25 mouse cellular contexts compared by ENCODE assay signal in the genomic region with DNA sequence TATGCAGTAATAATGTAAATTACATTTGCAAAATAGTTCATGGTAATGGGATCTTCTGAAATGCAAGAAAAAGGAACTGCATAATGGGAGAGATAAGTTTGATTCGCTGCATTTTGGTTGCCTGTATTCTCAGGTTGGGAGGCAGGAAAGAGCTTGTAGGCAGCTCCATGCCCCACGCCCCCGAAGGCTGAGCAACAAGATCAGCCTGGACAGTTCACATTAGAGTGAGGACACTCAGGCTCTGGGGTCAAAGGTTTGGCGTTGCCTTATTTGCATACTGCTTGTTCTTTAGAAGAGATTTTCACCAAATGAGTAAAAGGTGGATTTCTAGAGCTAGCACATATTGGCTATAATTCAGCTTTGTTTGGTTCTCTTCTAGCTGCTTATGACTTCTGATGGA.
DNase-seq lines count a peak whose midpoint lies in the region; ATAC-seq and TF ChIP-seq lines count a peak whose summit lies in the region.
"Had no signal": no experiment of that assay in that cellular context is flagged by ENCODE, and none has a peak within 500 bp of the region (broad histone marks: within the 10 kb centered on the region; RNA-seq: fewer than 3 reads in every experiment).

No protein-coding gene starts in this region.

- DNase-seq in heart, adult 11 months: peak; percentile 81
- no peak for DNase-seq in heart, postnatal 10 days
- peak; percentile 66 for DNase-seq in kidney, adult 2 months
- DNase-seq in liver, adult 2 months (ENCODE audit: extremely low read depth, low read depth, low spot score): peak; percentile 30
- no peak for DNase-seq in adrenal gland, postnatal 25 days
- DNase-seq: adrenal gland, adult 8-10 months; adrenal gland, postnatal 36 days; cerebellum, adult 2 months; cerebellum, adult 9-11 months; cerebellum, postnatal 25 days; gastrocnemius, postnatal 25 days; heart, adult 2 months had no signal

- TF ChIP-seq CTCF in kidney, adult 2 months (conservative IDR thresholded peaks at IDR 0.05; ENCODE audit: insufficient read depth, insufficient read length, low read depth, low read length): no peak
- no peak for TF ChIP-seq CTCF in liver, adult 2 months (IDR thresholded peaks at IDR 0.05; ENCODE audit: low read depth, low read length)
- TF ChIP-seq CTCF in intestine, postnatal 0 days (IDR thresholded peaks at IDR 0.05; ENCODE audit: low read depth): no peak

- no peak overlapping the region for H3K27ac ChIP-seq in kidney, adult 2 months (ENCODE audit: insufficient read depth, low read depth, low read length)
- no peak overlapping the region for H3K27ac ChIP-seq in kidney, embryonic 16.5 days (ENCODE audit: low read length)
- H3K27ac ChIP-seq in liver, adult 2 months (replicated peaks; ENCODE audit: insufficient read depth, low read depth, low read length): no peak overlapping the region
- no peak overlapping the region for H3K27ac ChIP-seq in liver, embryonic 12.5 days
- H3K27ac ChIP-seq in intestine, postnatal 0 days (ENCODE audit: low read depth, low read length): no peak overlapping the region
- H3K27ac ChIP-seq: embryonic facial prominence, embryonic 10.5 days; embryonic facial prominence, embryonic 13.5 days; forebrain, embryonic 12.5 days; forebrain, embryonic 15.5 days; heart, adult 2 months; heart, embryonic 10.5 days; heart, embryonic 13.5 days; hindbrain, embryonic 12.5 days; hindbrain, embryonic 15.5 days had no signal

- H3K27me3 ChIP-seq in kidney, adult 2 months (replicated peaks; ENCODE audit: control insufficient read depth, insufficient read depth, low read length): no peaks in the 10 kb centered on the region
- H3K27me3 ChIP-seq in kidney, embryonic 16.5 days (ENCODE audit: insufficient read depth, low read length): no peaks in the 10 kb centered on the region
- no peaks in the 10 kb centered on the region for H3K27me3 ChIP-seq in liver, adult 2 months (ENCODE audit: control insufficient read depth, insufficient read depth, low read length)
- no peaks in the 10 kb centered on the region for H3K27me3 ChIP-seq in liver, embryonic 12.5 days (replicated peaks)
- no peaks in the 10 kb centered on the region for H3K27me3 ChIP-seq in intestine, postnatal 0 days (replicated peaks; ENCODE audit: control insufficient read depth, insufficient read depth, low read length)
- H3K27me3 ChIP-seq: forebrain, embryonic 12.5 days; forebrain, embryonic 15.5 days; heart, embryonic 13.5 days; hindbrain, embryonic 12.5 days; hindbrain, embryonic 15.5 days had no signal

- ATAC-seq in kidney, embryonic 16.5 days (ENCODE audit: low FRiP score, low TSS enrichment): no peak
- no peak for ATAC-seq in liver, embryonic 12.5 days
- ATAC-seq in intestine, postnatal 0 days: no peak
- ATAC-seq: activated CD4-positive, CD25-positive, alpha-beta regulatory T cell, adult 4 months; forebrain, embryonic 15.5 days had no signal

- H3K9ac ChIP-seq in kidney, embryonic 16.5 days (replicated peaks; ENCODE audit: low read length): no peak overlapping the region
- no peak overlapping the region for H3K9ac ChIP-seq in liver, adult 2 months (ENCODE audit: low read depth, low read length)
- H3K9ac ChIP-seq in liver, embryonic 12.5 days: no peak overlapping the region
- H3K9ac ChIP-seq in intestine, postnatal 0 days (ENCODE audit: low read depth, low read length): no peak overlapping the region
- H3K9ac ChIP-seq: embryonic facial prominence, embryonic 13.5 days; forebrain, embryonic 12.5 days; forebrain, embryonic 15.5 days; heart, embryonic 13.5 days; hindbrain, embryonic 12.5 days; hindbrain, embryonic 15.5 days had no signal

- intact Hi-C loops in heart, postnatal 10 days (cut with DNase I): no loop called here

- no peaks in the 10 kb centered on the region for H3K36me3 ChIP-seq in kidney, adult 2 months (ENCODE audit: control insufficient read depth, insufficient read depth, low read length)
- H3K36me3 ChIP-seq in kidney, embryonic 16.5 days (ENCODE audit: insufficient read depth, low read length): no peaks in the 10 kb centered on the region
- no peaks in the 10 kb centered on the region for H3K36me3 ChIP-seq in liver, adult 2 months (ENCODE audit: control insufficient read depth, insufficient read depth, low read length)
- no peaks in the 10 kb centered on the region for H3K36me3 ChIP-seq in liver, embryonic 12.5 days
- no peaks in the 10 kb centered on the region for H3K36me3 ChIP-seq in intestine, postnatal 0 days (ENCODE audit: control insufficient read depth, insufficient read depth)
- H3K36me3 ChIP-seq: embryonic facial prominence, embryonic 10.5 days; embryonic facial prominence, embryonic 13.5 days; forebrain, embryonic 12.5 days; forebrain, embryonic 15.5 days; heart, embryonic 10.5 days; heart, embryonic 13.5 days; hindbrain, embryonic 12.5 days; hindbrain, embryonic 15.5 days had no signal

- H3K79me2 ChIP-seq in liver, adult 2 months (ENCODE audit: control insufficient read depth, insufficient read depth, low read length): no peaks in the 10 kb centered on the region

- TF ChIP-seq POLR2A in kidney, adult 2 months (IDR thresholded peaks at IDR 0.05; ENCODE audit: low read depth, low read length): no peak
- TF ChIP-seq POLR2A in liver, adult 2 months (IDR thresholded peaks at IDR 0.05; ENCODE audit: extremely low read depth, insufficient read depth, low read length): no peak

- H3K4me2 ChIP-seq in kidney, embryonic 16.5 days (replicated peaks; ENCODE audit: low read depth, low read length): no peak overlapping the region
- H3K4me2 ChIP-seq in liver, embryonic 12.5 days: no peak overlapping the region
- H3K4me2 ChIP-seq in intestine, postnatal 0 days (replicated peaks; ENCODE audit: low read depth): no peak overlapping the region
- H3K4me2 ChIP-seq: embryonic facial prominence, embryonic 13.5 days; forebrain, embryonic 12.5 days; forebrain, embryonic 15.5 days; heart, embryonic 13.5 days; hindbrain, embryonic 12.5 days; hindbrain, embryonic 15.5 days had no signal

- WGBS in kidney, adult 2 months: 76% methylated on average over 4 of the region's 4 CpGs
- 84% methylated on average over 4 of the region's 4 CpGs for WGBS in kidney, embryonic 16.5 days
- WGBS in liver, adult 2 months: 77% methylated on average over 4 of the region's 4 CpGs
- WGBS in liver, embryonic 12.5 days (ENCODE audit: insufficient replicate concordance): 65% methylated on average over 4 of the region's 4 CpGs
- 89% methylated on average over 4 of the region's 4 CpGs for WGBS in intestine, postnatal 0 days

- H3K9me3 ChIP-seq in kidney, embryonic 16.5 days (ENCODE audit: low read length): no peaks in the 10 kb centered on the region
- H3K9me3 ChIP-seq in liver, embryonic 12.5 days (replicated peaks): no peaks in the 10 kb centered on the region
- H3K9me3 ChIP-seq in intestine, postnatal 0 days (ENCODE audit: control insufficient read depth): no peaks in the 10 kb centered on the region
- H3K9me3 ChIP-seq: embryonic facial prominence, embryonic 13.5 days; forebrain, embryonic 12.5 days; forebrain, embryonic 15.5 days; heart, embryonic 10.5 days; heart, embryonic 13.5 days; hindbrain, embryonic 12.5 days; hindbrain, embryonic 15.5 days had no signal

- H3K4me3 ChIP-seq in kidney, adult 2 months (ENCODE audit: insufficient read depth, low read depth, low read length): no peak overlapping the region
- H3K4me3 ChIP-seq in kidney, embryonic 16.5 days (ENCODE audit: low read length): no peak overlapping the region
- no peak overlapping the region for H3K4me3 ChIP-seq in liver, adult 2 months (ENCODE audit: insufficient read depth, low read depth, low read length)
- H3K4me3 ChIP-seq in liver, embryonic 12.5 days: no peak overlapping the region
- H3K4me3 ChIP-seq in intestine, postnatal 0 days (ENCODE audit: low read depth, low read length): no peak overlapping the region
- H3K4me3 ChIP-seq: embryonic facial prominence, embryonic 10.5 days; embryonic facial prominence, embryonic 13.5 days; erythroblast, embryonic 14.5 days; forebrain, embryonic 12.5 days; forebrain, embryonic 15.5 days; heart, adult 2 months; heart, embryonic 10.5 days; heart, embryonic 13.5 days; hindbrain, embryonic 12.5 days; hindbrain, embryonic 15.5 days had no signal

- no peaks in the 10 kb centered on the region for H3K4me1 ChIP-seq in kidney, adult 2 months (ENCODE audit: control insufficient read depth, insufficient read depth, low read length)
- no peaks in the 10 kb centered on the region for H3K4me1 ChIP-seq in kidney, embryonic 16.5 days (ENCODE audit: insufficient read depth, low read length)
- no peaks in the 10 kb centered on the region for H3K4me1 ChIP-seq in liver, adult 2 months (ENCODE audit: control insufficient read depth, insufficient read depth, low read length)
- no peaks in the 10 kb centered on the region for H3K4me1 ChIP-seq in liver, embryonic 12.5 days
- H3K4me1 ChIP-seq in intestine, postnatal 0 days (replicated peaks; ENCODE audit: control insufficient read depth, insufficient read depth, low read length): no peaks in the 10 kb centered on the region
- H3K4me1 ChIP-seq: embryonic facial prominence, embryonic 10.5 days; embryonic facial prominence, embryonic 13.5 days; forebrain, embryonic 12.5 days; forebrain, embryonic 15.5 days; heart, embryonic 10.5 days; hindbrain, embryonic 12.5 days; hindbrain, embryonic 15.5 days had no signal

Comparison
In these comparisons a context has a peak if more than half of its experiments do, and no peak if none do; other contexts are left out.
1. DNase-seq: peak in heart, adult 11 months (single experiment), kidney, adult 2 months (single experiment) and liver, adult 2 months (single experiment); none in heart, postnatal 10 days (0 of 2) and adrenal gland, postnatal 25 days (single experiment).